Mouse (Mus musculus) yolk sac, embryonic 10.5 days (tissue): ENCODE measurements at regions not wholly inside any gene's neighbourhood (a gene's known extent, or its start where the extent isn't known, plus 50 kb on each side); places are given as distances from the start of the nearest gene placed in this dataset.
A peak's percentile ranks its signal among the peaks of the same experiment; 100 is the strongest.

Experiments
- DNase-seq: peaks from one replicate; pipeline ENCODE4 v3.0.0-alpha.2; 2017; ENCODE audit warnings: low spot score

DNA sequence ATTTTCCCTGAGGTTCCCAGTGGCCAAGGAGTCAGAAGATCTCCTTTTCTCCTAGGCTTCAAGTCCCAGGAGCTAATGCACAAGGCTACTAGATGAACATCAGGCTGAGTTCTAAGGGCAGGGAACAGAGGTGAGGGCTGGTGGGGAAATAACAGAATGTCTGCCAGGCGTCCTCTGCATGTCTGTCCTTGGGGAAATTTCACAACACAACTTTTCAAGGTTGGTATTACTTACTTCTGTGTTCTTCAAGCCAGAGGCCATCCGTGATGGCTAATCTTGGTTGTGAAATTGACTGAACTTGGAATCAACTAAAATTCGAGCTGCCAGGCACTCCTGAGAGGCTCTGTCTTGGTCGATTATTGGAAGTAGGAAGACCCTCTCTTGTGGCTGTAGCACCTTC is 416.6 kb downstream of the Vrk1 start:
- DNase-seq: no peak

GRCm38 (mm10) chr12:106429991-106430390 is 420.0 kb downstream of the Vrk1 start:
- no peak for DNase-seq

- DNase-seq: no peak
Observed at GRCm38 (mm10) chr12:106445151-106445550, 435.1 kb downstream of the Vrk1 start.

- DNase-seq: no peak
Observed at GRCm38 (mm10) chr12:106445976-106446375, 435.9 kb downstream of the Vrk1 start.

- DNase-seq: no peak
Observed at GRCm38 (mm10) chr12:106446876-106447532, 437.0 kb downstream of the Vrk1 start.

- DNase-seq: no peak
Observed at GRCm38 (mm10) chr12:106448551-106448950, 438.5 kb downstream of the Vrk1 start.

DNA sequence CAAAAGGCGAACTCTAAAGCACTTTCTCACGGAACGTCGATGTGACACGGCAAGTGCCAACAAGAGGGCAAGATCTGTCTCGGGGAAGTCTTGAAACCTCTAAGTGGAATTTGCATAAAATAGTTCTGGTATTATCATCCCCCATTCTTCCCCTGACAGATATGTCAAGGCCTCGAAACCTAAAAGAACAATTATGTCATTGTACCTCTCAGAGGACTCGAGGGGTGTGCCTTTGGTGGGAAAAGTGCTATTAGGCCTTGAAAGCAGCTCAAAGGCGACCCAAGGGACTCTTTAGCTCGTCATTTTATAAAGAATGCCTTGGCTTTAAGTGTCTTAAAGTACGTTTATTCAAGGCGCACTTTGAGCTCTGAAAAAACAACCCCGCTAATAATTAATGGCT is 443.5 kb downstream of the Vrk1 start:
- no peak for DNase-seq

DNA sequence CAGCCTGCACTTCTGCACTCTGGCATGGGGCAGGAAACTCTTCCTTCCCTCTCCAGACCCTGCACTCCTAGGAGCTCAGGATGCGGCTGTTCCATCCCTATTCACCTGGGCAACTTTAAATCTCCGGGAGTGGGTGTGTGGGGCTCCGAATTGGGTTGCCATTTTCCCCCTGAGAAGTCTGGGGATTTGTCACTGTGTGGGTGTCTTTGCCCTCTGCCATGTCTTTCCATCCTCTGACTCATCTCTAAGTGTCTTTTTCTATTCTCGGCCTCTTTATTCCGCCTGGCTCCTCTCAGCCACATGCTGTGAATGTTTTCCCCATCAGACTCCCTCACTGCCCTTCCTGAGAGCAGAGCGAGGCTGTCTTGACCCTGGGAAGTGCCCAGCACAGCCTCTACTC is 448.2 kb downstream of the Vrk1 start:
- no peak for DNase-seq

DNA sequence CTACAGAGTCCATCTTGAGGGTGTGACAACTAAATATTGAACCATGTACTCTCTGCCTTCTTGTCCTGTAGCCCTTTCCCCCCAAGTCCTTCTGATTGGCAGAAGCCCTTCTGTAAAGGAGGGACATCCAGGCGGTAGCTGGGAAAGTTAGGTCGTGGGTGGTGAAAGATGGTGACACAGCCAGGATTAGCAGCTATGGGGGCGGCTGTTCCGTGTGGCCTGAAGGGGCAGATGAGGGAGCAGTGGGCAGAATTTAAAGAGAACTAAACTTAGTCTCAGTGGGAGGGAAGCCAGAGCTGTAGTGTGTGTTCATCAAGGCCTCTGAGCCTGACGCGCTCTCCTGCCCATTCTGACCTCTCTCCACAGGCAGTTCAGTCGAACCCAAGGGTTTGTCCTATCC is 450.6 kb downstream of the Vrk1 start:
- no peak for DNase-seq

DNA sequence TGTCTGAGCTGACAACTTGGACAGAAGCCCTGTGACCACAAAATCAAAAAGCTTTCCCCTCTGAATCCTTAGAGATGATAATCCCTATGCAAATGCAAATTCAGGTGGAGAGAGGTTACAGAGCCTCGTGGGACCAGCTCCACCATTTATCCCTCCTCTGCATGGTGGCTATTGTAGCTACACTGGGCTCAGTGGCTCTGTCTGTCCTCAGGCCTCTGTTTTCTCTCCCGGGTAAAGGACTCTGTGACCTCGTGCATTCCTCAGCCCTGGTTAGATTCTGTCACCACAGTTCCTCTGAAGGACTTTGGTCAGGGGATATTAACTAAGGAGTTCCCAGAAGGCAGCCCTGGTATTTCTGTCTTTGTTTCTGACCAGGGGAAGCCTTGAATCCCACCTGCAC is 452.3 kb downstream of the Vrk1 start:
- peak; percentile 64 for DNase-seq

- no peak for DNase-seq
Observed at GRCm38 (mm10) chr12:106464701-106465100, 454.7 kb downstream of the Vrk1 start.

DNA sequence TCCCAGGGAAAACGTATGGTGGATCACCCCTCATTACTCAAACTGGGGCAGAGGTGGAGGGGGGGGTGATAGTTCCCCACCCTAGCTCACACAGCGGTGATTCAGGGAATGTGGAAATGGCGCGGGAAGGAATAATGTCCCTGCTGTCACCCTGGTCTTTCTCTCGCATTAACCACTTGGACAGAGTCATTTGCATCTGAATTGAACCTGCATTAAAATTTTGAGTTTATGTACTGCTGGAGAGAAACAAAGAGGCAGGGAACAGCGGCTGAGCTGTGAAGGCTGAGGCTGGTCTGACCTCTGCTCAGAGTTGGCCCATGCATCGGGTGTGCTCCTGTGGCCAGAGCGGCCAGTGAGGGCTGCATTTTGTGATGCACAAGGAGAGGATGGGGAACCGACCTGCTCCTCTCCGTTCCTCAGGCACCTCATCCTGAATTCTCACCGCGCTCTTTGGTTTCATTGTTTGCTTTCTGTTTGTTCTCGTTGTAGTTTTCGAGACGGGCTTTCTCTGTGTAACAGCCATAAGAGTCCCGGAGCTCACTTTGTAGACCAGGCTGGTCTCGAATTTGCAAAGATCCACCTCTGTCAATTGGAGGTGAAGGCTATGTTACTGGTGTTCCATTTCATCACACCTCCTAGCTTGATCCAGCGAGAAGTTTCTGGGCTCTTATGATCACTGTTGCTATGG is 458.3 kb downstream of the Vrk1 start:
- DNase-seq: no peak

GRCm38 (mm10) chr12:106474501-106475165 is 464.6 kb downstream of the Vrk1 start:
- peak; percentile 63 for DNase-seq

DNA sequence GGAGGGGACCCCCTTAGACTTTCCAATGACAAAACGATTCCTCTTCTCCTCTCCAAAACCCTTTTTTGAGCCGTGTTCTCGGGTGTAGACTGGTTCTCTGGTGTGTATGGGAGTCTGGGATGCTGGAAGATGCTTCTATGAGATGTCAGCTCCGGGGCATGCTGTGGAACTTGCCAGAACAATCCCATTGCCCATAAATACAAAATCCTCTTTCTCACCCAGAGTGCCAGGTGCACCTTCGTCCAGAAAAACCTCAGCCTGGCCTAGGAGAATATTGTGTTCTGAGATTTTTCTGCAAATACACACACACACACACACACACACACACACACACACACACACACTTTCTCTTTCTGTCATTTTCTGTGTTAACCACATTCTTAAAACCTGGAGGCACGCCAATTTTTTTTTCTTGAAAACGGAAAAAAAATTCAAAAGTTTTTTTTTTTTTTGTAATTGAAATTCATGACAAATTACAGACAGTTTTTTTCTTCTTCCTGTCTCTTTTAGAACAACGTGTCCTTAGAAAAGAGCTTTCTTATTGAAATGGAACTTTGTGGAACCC is 465.5 kb downstream of the Vrk1 start:
- no peak for DNase-seq

DNA sequence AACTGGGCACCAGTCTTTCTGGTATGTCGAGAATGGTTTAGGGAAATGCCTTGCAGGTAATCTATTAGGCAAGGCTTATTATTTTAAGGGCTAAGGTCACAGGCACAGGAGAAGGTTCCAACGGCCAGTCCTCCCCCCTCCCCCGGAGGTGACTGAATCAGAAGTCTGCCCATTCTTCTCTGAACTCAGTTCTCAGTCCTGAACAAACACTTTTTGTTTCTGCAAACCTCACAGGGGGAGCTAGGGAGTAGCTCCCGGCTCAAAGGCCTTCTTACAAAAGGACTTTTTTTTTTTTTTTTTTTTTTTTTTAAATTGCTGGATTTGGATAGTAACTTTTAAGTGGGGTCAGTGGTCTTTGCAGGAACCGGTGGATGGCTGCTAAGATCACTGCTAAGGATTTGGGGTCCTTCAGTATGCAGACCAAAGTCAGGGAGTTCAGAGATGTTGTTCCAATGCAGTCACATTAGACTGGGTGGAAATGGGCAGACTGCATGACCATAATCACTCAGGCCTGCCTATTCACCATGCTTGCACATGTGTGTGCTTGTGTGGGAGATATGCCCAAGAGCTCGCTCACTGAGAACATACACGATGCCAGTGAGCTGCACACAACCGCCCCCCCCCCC is 467.1 kb downstream of the Vrk1 start:
- DNase-seq: peak; percentile 60

DNA sequence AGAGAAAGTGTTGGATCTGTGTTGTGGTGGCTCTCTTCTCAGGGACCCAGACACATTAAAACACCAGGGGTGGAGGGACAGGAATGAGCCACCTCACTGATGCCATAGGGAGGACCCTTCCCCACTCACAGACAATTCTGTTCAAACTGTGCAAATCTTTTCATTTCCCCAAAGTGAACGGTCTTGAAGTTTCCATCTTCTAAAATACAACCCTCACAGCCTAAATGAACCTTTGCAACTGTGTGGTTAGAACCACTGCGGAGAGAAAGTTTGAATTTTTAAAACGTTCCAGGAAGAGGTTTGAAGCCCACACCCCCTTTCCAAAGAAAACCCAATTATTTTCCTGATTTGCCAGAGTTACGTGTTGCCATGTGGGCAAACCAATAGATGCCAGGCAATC is 467.7 kb downstream of the Vrk1 start:
- no peak for DNase-seq

- peak; percentile 38 for DNase-seq
Observed at GRCm38 (mm10) chr12:106478381-106478781, 468.4 kb downstream of the Vrk1 start.

GRCm38 (mm10) chr12:106479067-106479877 is 469.2 kb downstream of the Vrk1 start:
- no peak for DNase-seq

DNA sequence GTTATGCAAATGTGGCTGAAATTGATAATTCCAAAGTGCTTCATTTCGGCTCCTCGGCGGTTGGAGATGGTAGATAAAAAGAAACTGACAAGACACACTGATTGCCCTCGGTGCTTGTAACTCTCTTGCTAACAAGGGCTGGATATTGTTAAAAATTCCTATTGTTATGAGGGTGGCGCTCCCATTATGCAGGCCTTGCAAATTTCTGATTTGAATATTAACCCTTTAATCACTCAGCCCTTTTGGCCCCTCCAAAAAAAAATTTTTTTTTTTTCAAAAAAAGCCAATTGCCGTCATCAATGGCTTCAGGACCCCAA is 469.8 kb downstream of the Vrk1 start:
- no peak for DNase-seq

DNA sequence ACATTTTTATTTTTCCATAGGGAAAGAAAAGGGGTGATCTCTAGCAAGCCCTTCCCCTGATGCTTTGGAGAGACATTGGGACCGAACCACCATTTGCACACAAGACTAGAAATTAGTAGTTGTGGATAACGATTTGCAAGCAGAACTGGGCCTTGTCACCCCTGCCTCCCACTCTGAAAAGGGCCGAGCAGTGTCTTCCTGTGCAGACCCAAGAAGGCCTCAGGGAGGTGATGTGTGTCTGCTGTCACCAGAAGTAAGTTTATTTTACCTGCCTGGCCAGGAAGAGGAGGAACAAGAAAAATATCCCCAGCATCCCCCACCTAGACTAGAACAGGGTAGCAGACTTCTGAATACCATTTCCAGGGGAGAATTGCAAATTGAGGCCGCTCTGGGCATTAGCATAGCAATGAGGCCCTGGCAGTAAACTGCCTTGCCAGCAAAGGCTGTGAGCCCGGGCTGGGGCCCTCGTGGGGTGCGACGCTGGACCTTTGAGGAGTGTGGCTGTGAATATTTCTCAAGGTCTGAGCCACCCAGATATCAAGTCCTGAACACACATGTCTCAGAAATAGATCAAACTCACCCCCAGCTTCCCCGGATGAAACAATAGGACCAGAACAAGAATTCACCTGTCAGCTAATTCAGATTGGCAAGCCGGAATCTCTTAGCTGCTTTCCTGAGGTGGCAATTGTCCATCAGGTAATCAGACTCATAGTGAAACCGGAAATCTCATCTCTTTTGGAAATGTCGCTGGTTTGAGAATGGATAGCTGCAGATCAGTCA is 470.4 kb downstream of the Vrk1 start:
- no peak for DNase-seq
